Mouse (Mus musculus): Measurements from ENCODE around the gene Myh7.

- TF ChIP-seq CTCF (IDR thresholded peaks at IDR 0.05) (no peak), EP300 (IDR thresholded peaks at IDR 0.05) (no peak)
Measured at GRCm38 (mm10) chr14:55008417-55008816, 14.0 kb upstream of the Myh7 start.
